Mouse (Mus musculus) embryonic facial prominence, embryonic 10.5 days (tissue): ENCODE measurements at regions not wholly inside any gene's neighbourhood (a gene's known extent, or its start where the extent isn't known, plus 50 kb on each side); places are given as distances from the start of the nearest gene placed in this dataset.

Experiments
- DNase-seq: peaks from one replicate; pipeline ENCODE4 v3.0.0-alpha.2; 2017; ENCODE audit warnings: low spot score
- H3K27ac ChIP-seq: fragments of 300-500 bp; sonication (generic); replicated peaks from 2 replicates; pipeline ENCODE4 v1.5.1; 2016; ENCODE audit warnings: mild to moderate bottlenecking
- H3K27me3 ChIP-seq: fragments of 300-500 bp; sonication (generic); replicated peaks from 2 replicates; pipeline ENCODE4 v1.6.1; 2016; ENCODE audit warnings: low read depth, mild to moderate bottlenecking; ENCODE audit not compliant: poor library complexity, severe bottlenecking
- H3K36me3 ChIP-seq: fragments of 300-500 bp; sonication (generic); replicated peaks from 2 replicates; pipeline ENCODE4 v1.6.1; 2016; ENCODE audit warnings: mild to moderate bottlenecking, moderate library complexity
- H3K4me1 ChIP-seq: fragments of 300-500 bp; sonication (generic); 2 replicates; pipeline ENCODE4 v1.6.1; 2016
- H3K4me3 ChIP-seq: fragments of 300-500 bp; sonication (generic); 2 replicates; pipeline ENCODE4 v1.5.1; 2016; ENCODE audit warnings: mild to moderate bottlenecking, moderate library complexity
- H3K9me3 ChIP-seq: fragments of 300-500 bp; sonication (generic); 2 replicates; pipeline ENCODE4 v1.6.1; 2016; ENCODE audit warnings: mild to moderate bottlenecking
- WGBS: fragments of 180-500 bp; shearing (Covaris S2); methylation state at CpG from one replicate; pipeline ENCODE4 v1.1.7; 2016; 5-methylcytosine and 5-hydroxymethylcytosine counted together

DNA sequence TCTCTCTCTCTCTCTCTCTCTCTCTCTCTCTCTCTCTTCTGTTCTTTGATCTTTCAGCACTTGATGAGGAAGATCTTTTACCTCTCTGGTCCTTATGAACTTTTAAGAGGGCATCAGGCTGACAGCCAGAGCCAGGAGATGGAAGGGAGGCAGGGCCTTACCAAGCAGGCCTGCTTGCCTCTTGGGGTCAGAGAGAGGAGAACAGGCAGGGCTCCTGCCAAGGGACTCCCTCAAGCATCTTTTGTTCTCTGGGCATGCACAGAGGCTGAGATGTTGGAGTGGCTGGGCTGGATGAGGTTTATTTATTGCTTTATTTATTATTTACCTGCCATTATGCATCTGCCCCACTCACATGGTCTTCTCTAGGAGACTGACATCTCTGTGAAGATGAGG lies 278.5 kb downstream of the Psat1 start:
- no peaks in the 10 kb centered on the region for H3K36me3 ChIP-seq
- no peak overlapping the region for H3K4me3 ChIP-seq
- H3K27ac ChIP-seq = peak overlapping the region; percentile 40; the same call in 1 of the 2 replicates
- H3K4me1 ChIP-seq = peaks cover 15% of the 10 kb centered on the region
- H3K9me3 ChIP-seq = no peaks in the 10 kb centered on the region
- H3K27me3 ChIP-seq = peaks cover 8% of the 10 kb centered on the region; the same call in 1 of the 2 replicates
- no peak for DNase-seq

DNA sequence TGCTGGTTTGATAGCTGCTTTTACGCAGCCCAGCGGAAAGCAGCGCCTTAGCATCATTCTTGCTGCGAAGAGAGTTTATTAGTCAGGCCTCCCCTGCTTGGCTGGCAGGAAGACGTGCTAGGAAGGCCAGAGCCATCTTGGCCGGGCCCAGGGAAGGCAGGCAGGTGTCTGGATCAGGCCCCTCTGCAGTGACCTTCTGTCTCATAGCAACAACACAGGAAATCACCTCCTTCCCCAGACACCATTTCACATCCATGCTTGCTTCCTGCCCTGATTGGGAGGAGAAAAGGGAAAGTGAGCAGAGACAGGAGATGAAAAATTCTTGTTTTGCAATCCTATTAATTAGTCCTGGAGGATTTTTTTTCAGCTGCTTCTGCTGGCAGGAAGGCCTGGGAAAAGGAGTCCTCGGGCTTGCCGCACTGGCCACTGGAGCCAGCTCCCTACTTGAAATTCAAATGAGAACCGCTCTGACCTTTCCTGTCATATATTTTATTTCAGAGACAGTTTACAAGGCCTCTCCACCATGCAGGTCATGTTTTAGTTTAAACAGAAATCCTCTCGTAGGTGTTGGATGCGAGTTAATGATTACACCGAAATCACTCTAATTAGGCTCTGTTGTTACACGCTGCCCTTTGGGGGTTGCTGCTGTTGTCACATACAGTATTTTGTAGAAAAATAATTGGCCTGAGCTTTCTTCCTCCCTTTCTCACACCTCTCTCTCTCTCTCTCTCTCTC lies 279.1 kb downstream of the Psat1 start:
- peak; percentile 47 for DNase-seq
- H3K27me3 ChIP-seq = peaks cover 8% of the 10 kb centered on the region; the same call in 1 of the 2 replicates
- no peak overlapping the region for H3K4me3 ChIP-seq
- H3K4me1 ChIP-seq = peaks cover 15% of the 10 kb centered on the region
- 52% methylated on average over 13 of the region's 13 CpGs for WGBS
- H3K27ac ChIP-seq = peak overlapping the region; percentile 40
- no peaks in the 10 kb centered on the region for H3K9me3 ChIP-seq
- H3K36me3 ChIP-seq = no peaks in the 10 kb centered on the region

DNA sequence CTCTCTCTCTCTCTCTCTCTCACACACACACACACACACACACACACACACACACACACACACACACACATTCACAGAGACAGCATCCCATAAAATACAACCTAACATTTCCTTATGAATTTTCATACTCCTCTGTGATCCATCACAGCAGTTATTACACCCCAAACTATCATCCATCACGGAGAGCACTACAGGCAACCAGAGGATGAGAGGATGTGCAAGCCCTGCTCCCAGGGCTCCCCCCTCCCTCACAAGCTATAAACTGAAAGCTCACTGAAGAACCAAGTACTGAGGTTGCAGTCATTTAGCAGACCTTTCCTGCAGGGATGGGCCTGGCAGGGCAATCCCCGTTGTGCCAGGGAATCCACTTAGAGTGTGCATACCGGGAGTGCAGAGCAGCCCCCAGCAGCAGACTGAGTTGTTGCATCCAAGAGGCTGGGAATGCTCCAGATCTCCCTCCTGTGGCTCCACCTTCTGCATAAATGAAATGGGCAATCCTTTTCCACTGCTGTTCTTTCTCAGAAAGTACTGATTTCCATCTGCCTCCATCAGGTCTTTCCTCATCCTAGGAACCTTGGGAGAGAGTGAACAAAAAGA lies 283.4 kb downstream of the Psat1 start:
- WGBS = 49% methylated on average over 3 of the region's 3 CpGs
- Histone ChIP-seq H3K27ac (no peak overlapping the region), H3K9me3 (no peaks in the 10 kb centered on the region), H3K36me3 (no peaks in the 10 kb centered on the region), H3K4me3 (no peak overlapping the region), H3K4me1 (peaks cover 12% of the 10 kb centered on the region), H3K27me3 (peaks cover 8% of the 10 kb centered on the region; the same call in 1 of the 2 replicates)
- no peak for DNase-seq

DNA sequence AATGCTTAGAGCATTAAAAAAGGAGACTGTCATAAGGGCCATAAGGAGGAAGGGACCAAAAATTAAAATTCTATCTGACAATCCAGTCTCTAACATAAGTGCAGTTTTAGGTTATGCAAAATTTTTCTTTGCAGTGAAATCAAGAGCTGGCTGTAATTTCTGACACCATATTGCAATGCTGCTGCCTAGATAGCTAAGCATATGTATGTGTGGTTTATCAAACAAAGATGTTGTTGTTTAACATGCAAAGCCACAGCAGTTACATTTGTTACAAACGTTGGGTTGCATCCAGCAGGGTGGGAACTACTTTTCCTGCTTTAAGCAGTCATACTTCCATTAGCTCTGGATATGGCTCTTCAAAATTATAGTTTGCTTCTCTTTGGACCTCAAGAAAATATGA lies 288.5 kb downstream of the Psat1 start:
- Histone ChIP-seq H3K27me3 (no peaks in the 10 kb centered on the region), H3K4me1 (no peaks in the 10 kb centered on the region), H3K27ac (no peak overlapping the region), H3K9me3 (no peaks in the 10 kb centered on the region), H3K4me3 (no peak overlapping the region), H3K36me3 (no peaks in the 10 kb centered on the region)
- DNase-seq = no peak
- WGBS = 64% methylated on average over 1 of the region's 1 CpGs

DNA sequence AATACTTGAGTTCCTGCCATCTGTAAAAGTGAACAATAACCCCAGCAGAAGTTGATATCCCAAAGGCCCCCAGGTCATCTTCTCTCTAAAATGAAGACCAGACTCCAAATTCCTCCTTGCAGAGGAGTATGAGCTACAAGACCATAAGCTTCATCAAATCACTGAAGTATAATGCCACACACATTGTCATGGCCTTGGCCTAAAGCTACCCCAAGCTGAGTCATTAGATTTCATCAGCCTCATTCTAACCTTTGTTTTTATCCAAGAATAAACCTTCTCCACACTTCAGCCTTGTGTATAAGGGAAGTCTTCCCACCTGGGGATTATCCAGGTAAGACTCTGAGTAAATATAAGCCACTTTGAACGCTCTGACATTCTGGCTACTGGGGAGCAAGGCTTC lies 289.3 kb downstream of the Psat1 start:
- no peaks in the 10 kb centered on the region for H3K9me3 ChIP-seq
- H3K4me3 ChIP-seq = no peak overlapping the region
- no peaks in the 10 kb centered on the region for H3K27me3 ChIP-seq
- no peak for DNase-seq
- 79% methylated on average over 1 of the region's 1 CpGs for WGBS
- no peaks in the 10 kb centered on the region for H3K4me1 ChIP-seq
- H3K27ac ChIP-seq = no peak overlapping the region
- no peaks in the 10 kb centered on the region for H3K36me3 ChIP-seq

DNA sequence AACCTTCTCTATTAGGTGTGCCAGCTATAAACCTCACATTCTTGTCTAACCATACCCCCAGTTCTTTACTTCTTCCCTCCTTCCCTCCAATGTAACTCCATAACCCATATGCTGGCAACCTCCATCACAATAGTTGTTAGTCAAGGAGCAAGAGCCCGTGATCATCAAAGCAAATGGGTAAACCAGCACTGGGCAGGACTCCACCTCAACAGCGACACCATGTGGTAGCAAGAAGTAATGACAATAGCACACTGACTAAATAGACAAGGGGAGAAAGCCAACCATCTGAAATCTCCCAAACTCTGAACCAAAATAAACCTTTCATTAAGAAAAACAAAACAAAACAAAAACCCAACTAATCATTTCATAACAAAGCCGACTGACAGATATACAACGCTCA lies 297.8 kb downstream of the Psat1 start:
- H3K27ac ChIP-seq = no peak overlapping the region
- WGBS = 24% methylated on average over 4 of the region's 4 CpGs
- no peaks in the 10 kb centered on the region for H3K27me3 ChIP-seq
- no peak overlapping the region for H3K4me3 ChIP-seq
- peak; percentile 51 for DNase-seq
- H3K9me3 ChIP-seq = no peaks in the 10 kb centered on the region
- no peaks in the 10 kb centered on the region for H3K36me3 ChIP-seq
- peaks cover 11% of the 10 kb centered on the region for H3K4me1 ChIP-seq

DNA sequence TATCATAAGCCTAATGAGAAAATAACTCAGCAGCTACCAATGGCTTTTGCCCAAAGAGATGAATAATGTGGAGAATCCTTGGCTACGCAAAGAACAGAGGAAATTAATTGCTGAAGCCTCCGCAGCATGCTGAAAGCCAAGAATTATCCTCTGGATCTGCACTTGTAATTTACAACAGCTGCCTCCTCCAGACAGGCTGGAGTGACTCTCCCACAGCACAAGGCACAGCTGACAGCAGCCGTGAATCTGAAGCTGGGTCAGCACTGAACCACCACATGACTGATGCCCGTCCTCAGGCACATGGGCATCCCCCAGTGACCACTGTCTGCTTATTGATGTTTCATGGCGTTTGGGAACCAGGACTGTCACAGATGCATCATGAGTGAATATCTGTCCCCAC lies 299.8 kb downstream of the Psat1 start:
- no peaks in the 10 kb centered on the region for H3K27me3 ChIP-seq
- 51% methylated on average over 5 of the region's 5 CpGs for WGBS
- H3K36me3 ChIP-seq = no peaks in the 10 kb centered on the region
- peaks cover 11% of the 10 kb centered on the region for H3K4me1 ChIP-seq
- no peak overlapping the region for H3K4me3 ChIP-seq
- no peaks in the 10 kb centered on the region for H3K9me3 ChIP-seq
- H3K27ac ChIP-seq = no peak overlapping the region
- peak; percentile 21 for DNase-seq

DNA sequence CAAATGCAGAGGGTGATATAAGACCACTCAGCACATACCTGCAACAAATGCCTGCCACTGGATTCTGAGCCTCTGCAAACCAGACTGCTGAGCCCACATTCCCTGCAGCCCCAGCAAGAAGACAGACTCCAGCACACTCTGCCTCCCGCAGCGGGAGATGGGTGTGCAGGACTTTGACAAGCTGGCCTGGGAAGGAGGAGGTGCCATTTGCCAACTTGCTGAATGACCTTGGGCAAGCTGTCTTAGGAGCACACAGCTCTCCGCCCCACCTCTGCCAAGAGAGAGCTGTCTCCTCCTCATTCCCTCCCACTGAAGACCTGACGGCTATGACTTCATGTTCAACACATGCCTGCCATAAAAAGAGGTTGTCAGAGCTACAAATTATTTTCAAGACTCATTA lies 302.4 kb downstream of the Psat1 start:
- peaks cover 11% of the 10 kb centered on the region for H3K4me1 ChIP-seq
- no peaks in the 10 kb centered on the region for H3K27me3 ChIP-seq
- no peak overlapping the region for H3K4me3 ChIP-seq
- no peak for DNase-seq
- H3K36me3 ChIP-seq = no peaks in the 10 kb centered on the region
- no peaks in the 10 kb centered on the region for H3K9me3 ChIP-seq
- no peak overlapping the region for H3K27ac ChIP-seq
- 86% methylated on average over 4 of the region's 4 CpGs for WGBS

DNA sequence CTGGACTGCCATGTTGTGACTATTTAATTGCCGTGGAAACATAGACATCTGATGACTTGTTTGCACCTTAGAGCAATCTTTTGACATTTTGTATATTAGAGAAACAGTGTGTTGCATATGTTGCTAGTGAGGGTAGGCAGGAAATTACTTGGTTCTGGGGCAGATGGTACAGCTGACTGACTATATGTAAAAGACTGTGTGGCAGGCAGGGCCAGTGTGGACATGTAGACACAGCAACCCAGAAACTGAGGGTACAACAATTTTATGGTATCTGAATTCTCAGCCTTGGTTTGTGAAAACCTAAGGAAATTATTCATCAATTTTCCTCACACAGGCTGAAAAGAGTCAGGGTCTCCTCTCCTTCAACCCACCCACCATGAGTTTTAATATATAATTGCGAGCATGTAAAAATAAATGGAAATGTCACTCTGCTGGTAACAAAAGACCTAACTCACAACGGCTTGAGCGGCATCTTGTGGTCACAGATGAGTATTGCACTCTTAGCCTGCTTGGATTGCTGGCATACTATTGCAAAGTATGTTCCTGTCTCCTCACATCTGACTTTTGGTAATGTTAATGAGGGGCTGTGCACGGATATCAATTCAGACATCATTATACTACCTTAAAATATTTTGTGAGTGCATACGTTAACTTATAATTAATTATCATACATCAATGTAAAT lies 329.8 kb downstream of the Psat1 start:
- Histone ChIP-seq H3K9me3 (no peaks in the 10 kb centered on the region), H3K4me3 (no peak overlapping the region), H3K27me3 (peaks cover 9% of the 10 kb centered on the region), H3K36me3 (no peaks in the 10 kb centered on the region), H3K27ac (no peak overlapping the region), H3K4me1 (peaks cover 26% of the 10 kb centered on the region)
- peak; percentile 62 for DNase-seq
- 21% methylated on average over 6 of the region's 6 CpGs for WGBS

DNA sequence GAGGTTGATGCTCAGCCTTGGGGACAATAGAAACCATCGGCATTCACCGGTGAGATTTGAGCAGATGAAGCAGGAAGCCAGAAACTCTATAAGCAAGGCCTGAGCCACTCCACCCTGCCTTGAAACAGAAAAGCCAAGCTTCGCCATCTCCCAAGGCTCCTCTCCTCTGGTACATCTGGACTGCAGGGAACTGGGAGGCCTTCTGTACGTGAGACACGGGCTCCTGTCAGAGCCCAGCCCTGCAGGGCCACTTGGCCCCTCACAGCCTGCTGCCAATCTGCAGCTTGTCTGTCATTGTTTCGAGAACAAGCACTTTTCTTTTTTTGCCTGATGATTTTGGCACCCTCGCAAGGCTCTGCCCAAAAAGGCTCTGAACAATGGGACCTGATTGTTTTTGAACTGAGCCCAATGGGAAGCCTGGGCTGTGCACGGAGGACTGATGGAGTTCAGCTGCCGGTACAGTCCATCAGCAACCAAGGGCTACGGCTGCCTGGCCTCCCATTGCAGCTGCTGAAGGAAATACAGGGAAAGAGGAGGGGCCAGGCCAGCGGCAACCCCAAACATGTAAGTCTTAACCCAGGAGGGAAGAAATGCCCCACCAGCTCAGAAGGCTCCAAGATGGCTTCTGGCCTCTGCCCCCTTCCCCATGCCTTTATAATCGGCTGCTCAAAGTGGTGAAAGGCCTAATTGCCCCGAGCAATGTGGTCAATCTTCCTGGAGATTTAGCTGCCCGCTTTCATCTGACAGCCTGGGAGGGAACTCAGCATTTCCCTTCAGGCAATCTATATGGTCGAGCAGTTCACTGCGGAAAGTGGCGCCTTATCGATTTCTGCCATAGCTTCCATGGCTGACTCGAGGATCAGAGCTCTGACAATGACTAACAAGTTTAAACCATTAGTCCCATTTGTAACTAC lies 332.2 kb downstream of the Psat1 start:
- H3K27ac ChIP-seq = peak overlapping the region; percentile 69
- H3K27me3 ChIP-seq = peaks cover 9% of the 10 kb centered on the region
- DNase-seq = peak; percentile 66
- no peaks in the 10 kb centered on the region for H3K36me3 ChIP-seq
- WGBS = 30% methylated on average over 19 of the region's 19 CpGs
- peaks cover 26% of the 10 kb centered on the region for H3K4me1 ChIP-seq
- H3K9me3 ChIP-seq = no peaks in the 10 kb centered on the region
- H3K4me3 ChIP-seq = peak overlapping the region; percentile 34

DNA sequence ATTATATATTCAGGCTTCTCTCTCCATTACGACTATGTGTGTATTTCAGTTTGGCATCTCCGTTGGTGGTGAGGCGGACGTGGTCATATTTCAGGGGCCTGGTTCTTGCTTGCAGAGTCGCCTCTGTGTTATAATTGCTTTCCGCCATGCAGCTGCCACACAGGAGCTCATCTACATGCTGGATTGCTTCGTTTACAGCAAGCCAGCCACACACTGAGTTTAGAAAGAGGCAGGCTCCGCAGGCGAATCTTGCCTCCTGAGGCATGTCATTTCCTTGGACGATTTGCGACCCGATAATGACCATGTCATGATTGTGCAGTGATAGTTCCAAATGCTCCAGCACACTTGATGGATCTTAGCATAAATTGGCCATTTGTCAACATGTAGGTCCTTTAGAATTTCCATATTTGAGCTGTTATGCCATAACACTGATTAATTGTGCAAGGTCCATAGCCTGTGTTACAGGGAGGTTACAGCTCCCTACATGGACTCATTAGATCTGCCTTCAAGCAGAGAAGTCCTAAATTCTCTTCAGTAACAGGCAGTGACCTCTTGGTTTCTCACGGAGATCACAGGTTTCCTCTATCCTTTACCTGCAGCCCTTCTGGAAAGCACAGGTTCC lies 335.9 kb downstream of the Psat1 start:
- Histone ChIP-seq H3K27ac (no peak overlapping the region), H3K4me3 (no peak overlapping the region), H3K27me3 (peaks cover under 1% of the 10 kb centered on the region; the same call in 1 of the 2 replicates), H3K4me1 (peaks cover 21% of the 10 kb centered on the region), H3K36me3 (no peaks in the 10 kb centered on the region), H3K9me3 (no peaks in the 10 kb centered on the region)
- WGBS = 83% methylated on average over 13 of the region's 13 CpGs
- no peak for DNase-seq

DNA sequence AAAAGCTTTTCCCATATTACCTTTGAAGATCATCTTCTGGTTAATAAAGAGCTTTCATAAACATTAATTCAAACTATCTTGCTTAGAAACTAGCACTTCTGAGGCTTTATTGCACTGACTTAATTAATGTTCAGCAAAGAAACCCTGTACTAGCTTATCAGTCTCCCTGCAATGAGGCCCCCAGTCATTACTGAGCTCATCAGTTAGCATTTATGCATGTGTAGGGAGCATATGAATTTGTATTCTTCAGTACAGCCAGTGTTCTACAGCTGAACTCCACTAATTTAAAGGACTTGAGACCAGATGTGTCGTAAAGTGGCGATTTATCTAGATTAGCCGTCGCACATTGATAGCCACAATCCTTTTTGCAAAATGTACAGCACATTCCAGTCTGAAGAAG lies 340.7 kb downstream of the Psat1 start:
- no peaks in the 10 kb centered on the region for H3K9me3 ChIP-seq
- no peak overlapping the region for H3K27ac ChIP-seq
- no peaks in the 10 kb centered on the region for H3K36me3 ChIP-seq
- H3K4me3 ChIP-seq = no peak overlapping the region
- no peaks in the 10 kb centered on the region for H3K27me3 ChIP-seq
- no peak for DNase-seq
- peaks cover 5% of the 10 kb centered on the region for H3K4me1 ChIP-seq
- WGBS = 93% methylated on average over 4 of the region's 4 CpGs
